Mouse (Mus musculus) bone marrow, adult 2 months (tissue): Measurements from ENCODE around the gene Ppp4r4.
"Not testable (repeated sequence)": the region's sequence is repeated elsewhere in the genome, so short reads cannot be mapped to it uniquely, and the experiment has no call there.

Experiments used
- CTCF ChIP-seq: fragments of 200-500 bp; IDR thresholded peaks from 2 replicates; pipeline ENCODE4 v1.5.1; 2011; ENCODE audit warnings: low read length, control low read depth; ENCODE audit not compliant: control insufficient read depth, insufficient read depth
- POLR2A ChIP-seq: fragments of 200-500 bp; IDR thresholded peaks from 2 replicates; pipeline ENCODE4 v1.6.1; 2011; ENCODE audit warnings: low read depth, mild to moderate bottlenecking, control low read depth, low read length, borderline replicate concordance; ENCODE audit not compliant: control insufficient read depth

GRCm38 (mm10) chr12:103578148-103578547 is 46.1 kb downstream of the Ppp4r4 start:
- TF ChIP-seq CTCF, POLR2A: not testable (repeated sequence)
